Mouse (Mus musculus) naive thymus-derived CD4-positive, alpha-beta T cell, adult 2 months (primary cell): ENCODE data around the gene Hgd.

Experiments used
- DNase-seq: peaks from one replicate; pipeline ENCODE4 v3.0.0-alpha.2; 2011; ENCODE audit warnings: low read depth

Hgd gene

DNA sequence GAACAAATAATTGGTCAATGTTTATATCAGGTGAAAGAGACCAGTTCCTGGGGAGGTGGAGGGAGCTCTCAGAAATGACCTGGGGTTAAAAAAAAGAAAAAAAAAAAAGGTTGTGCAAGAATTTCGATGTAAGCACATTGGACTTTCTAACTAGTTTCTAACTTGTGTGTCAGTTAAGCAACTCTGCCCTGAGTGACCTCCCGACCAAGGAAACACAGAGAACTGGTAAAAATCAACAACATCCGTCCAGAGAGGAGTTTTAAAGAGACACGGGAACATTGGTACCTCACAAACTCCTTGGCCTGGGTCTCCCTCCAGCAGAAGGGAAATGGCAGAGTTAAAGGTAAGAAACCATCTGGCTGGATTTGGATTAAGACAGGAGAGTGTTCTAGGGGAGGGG lies at the start of gene Hgd:
Hgd (plus strand) TSS at position 160 of the 400 bp plus-strand sequence.
- DNase-seq, result no peak

DNA sequence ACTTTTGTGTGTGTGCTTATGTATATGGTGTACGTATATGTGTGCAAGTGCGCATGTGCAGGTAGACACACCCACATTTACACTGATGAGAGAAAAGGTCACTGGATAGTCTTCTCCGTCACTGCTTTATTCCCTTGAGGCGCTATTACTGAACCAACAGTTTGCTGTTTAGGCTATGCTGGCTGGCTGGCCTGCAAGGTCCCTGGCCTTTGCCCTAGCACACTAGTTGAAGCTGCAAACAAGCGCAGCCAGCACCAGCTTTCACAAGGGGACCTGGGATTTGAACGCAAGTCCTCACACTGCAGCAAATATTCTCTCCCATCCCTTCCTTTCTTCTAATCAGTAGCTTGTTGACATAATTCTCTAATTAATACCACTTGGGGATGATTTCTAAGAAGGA lies 49.8 kb upstream of the Hgd start:
- no peak for DNase-seq

DNA sequence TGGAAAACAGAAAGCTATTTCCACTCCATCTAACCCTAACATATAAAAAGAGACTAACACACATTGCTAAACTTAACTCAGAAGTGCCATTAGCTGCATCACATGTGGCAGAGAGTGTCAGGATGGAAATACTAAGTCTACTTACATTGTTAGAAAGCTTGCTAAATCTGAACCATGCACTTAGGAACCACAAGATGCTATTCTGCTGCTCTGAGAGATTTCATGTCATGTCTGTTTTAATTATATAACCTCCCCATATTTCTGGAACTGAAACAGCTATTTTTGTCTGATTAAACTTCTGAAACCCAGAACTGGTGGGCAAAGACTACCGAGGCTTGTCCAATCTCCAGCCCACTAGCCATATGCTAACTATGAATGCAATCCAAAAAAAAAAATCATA lies 47.9 kb upstream of the Hgd start:
- no peak for DNase-seq

DNA sequence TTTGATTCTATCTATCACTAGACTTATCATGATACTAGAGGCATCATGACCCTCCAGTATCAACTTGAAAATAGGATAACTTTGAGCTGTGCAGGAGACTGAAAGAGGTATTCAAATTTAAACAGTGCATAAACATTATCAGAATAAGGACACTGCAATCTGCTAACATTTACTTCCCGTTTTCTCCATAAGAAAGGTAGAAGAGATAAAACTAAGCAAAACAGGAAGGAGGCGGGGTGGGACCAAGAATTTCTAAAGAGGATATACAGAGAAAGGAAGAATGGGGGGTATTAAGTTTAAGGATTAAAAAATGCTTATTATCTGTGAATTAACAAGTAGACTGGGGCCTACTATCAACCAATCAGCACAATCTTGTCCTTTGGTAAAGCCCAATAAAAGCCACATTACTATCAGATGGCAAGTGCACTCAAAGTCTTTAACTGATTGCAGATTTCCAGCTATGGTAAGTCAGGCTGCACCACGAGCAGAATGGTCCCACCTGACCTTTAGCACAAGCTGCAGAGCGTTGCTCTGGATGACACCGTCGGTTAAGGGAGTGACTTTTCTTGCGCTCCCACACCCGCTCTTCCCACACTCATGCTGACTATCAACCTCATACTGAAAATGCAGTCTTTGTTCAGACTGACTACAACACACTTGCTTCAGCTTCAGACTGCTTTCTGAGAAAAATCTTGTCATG lies 46.4 kb upstream of the Hgd start:
- no peak for DNase-seq

DNA sequence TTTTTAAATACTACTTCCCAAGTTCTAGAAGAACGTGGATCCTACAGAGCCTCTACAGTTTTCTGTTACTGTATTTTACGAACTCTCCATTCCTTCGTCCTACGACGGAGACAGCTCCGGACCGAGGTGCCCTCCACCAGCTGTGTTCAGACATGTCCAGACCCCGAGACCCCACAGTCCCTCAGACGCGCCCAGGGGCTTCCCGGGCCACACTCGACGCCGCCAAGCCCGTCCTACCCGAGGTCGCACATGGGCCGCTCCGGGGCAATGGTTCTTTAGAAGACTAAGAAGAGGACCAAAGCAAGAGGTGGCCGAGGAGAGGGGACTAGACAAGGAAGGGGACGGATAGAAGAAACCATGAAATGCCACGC lies 40.7 kb upstream of the Hgd start:
- DNase-seq, result no peak

DNA sequence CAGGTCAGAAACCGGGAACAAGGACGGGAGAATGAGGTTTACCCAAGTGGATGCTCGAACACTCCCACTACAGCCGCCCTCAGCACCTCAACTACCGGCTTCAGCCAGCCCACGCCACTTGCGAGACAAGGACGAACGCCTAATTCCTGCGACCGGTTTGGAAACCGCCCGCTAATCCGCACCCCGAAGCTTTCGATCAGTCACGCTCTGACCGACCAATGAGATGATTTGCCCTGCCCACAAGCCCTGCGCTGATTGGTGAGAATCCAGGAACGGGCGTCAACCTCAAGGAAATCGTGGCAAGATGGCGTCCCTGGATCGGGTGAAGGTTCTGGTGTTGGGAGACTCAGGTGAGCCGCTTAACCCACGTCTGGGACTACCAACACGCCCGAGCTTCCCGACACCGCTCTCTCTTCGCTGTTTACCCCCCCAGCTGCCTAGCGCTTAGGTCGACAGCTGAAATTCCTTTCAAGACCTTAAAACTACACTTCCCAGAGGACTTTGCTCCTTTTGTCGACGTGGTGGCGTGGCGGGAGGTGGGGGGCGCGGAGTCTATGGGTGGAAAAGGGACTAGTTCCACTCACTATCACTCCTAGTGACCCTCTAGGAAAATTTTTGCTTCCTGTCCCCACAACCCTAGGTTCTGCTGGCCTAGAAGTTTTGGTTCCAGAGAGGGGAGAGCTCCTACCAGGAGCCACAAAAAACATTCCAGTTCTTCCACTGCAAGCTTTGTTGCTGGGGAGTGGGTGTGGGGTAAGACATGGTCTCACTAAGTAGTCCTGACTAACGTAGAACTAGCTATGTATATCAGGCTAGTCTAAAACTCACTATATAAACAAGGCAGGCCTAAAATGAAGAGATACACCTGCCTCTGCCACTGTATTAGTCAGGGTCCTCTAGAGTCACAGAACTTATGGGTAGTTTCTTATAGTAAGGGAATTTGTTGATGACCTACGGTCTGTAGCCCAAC lies 40.1 kb upstream of the Hgd start, which contains the start of the genes Gtf2e1 and Rabl3:
Gtf2e1 (minus strand) TSS at position 179 of the 970 bp plus-strand sequence.
Rabl3 (plus strand) TSS at position 275 of the 970 bp plus-strand sequence.
- peak; percentile 98 for DNase-seq

DNA sequence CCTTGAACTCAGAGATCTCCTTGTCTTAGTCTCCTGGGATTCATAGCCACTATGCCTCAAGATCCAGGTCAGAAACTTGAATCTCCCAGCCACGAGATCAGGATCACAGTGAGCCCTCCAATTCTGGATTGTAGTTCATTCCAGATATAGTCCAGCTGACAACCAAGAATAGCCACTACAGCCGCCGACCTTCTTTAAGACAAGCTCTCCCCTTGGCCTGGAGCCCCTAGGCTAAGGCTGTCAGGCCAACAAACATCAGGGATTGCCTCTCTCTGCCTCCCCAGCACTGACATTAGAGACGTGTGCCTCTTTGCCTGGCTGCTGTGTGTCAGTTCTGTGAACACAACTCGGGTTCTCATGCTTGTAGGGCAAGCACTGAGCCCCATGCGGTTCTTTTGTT lies 39.2 kb upstream of the Hgd start:
- DNase-seq, result no peak

DNA sequence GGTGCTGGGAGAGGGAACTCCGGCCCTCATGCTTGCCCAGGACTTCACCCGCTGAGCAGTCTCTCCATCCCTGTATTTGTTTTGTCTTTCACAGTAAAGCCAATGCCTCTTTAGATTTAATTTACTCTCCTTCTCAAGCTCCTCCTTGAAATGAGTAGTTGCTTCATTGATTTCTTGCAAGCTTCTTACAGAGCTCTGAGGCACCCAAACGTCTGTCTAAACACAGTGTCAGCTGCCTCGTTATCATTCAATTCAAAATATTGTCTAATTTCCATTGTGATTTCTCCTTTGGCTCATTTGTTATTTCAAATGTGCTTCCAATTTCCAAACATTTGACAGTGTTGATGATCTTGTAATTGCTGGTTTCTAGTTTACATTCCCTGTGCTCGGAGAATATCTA lies 33.6 kb upstream of the Hgd start:
- no peak for DNase-seq

DNA sequence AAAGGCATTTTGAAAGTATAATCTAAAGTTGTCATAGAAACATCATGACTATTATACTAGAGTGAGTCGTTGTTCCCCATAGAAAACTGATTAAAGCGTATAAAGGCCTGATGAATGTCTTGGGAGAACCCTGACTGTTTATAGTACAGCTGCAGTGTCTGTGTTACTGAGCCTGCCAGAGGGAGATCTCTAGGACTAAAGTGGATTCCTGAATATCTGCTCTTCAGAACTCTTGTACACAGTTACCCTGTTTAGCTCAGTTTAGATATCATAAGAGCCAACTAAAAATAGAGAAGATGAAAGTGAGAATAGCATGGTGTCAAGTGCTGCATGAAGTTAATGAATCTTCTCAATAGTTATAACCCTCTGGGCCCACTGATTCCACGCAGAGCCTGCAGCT lies 29.7 kb upstream of the Hgd start:
- no peak for DNase-seq

DNA sequence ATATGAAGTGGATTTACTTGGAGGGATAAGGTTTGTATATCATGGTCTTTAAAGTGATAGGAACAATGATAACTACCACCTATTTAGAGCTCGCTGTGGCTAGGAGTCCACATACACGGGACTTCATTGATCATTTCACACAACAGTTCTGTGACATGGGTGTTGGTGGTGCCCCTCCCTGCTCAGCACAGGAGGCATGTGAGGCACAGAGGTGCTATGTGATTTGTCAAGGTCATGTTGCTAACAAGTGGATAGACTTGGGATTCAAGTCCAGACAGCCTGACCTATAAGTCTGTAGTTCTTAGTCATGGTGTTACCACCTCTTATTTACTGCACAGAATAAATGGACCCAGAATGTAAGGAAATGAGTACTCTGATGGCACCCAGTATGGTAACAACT lies 29.0 kb upstream of the Hgd start:
- DNase-seq, result no peak

DNA sequence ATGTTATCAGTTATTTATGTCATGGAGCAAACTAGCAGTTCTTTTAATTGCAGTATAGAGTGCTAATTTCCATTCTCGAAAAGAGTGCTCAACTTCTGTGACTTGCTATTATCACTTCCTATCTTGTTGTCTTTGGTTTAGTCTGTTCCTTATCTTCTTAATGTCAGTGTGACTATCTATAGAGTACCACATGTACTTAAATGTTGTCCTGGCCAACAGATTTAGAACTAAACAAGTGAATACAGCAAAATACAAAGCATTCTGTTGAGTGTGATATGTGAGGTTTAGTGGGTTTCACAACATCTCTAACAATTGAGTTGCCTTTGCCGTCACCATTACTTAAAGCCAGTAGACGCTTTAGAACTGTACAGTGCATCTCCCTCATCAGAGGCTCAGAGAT lies 27.1 kb upstream of the Hgd start:
- no peak for DNase-seq

DNA sequence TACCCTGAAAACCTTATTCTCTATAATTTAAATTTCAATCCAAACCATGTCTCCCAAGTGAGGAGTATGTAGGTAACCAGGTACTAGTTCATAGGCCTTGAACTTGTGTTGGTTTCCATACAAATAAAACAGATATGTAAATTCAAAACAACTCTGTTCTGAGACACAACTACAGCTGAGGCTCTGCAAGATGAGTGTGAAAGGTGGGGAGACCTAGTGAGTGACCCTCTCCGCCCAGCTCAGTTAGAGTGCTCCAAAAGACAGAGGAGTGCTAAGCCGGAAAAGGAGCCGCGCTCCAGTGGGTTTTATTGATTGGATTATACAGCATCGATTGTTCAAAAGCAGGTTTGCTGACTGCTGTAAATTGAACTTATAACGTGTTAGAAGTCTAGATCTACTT lies 17.5 kb upstream of the Hgd start:
- DNase-seq, result no peak

DNA sequence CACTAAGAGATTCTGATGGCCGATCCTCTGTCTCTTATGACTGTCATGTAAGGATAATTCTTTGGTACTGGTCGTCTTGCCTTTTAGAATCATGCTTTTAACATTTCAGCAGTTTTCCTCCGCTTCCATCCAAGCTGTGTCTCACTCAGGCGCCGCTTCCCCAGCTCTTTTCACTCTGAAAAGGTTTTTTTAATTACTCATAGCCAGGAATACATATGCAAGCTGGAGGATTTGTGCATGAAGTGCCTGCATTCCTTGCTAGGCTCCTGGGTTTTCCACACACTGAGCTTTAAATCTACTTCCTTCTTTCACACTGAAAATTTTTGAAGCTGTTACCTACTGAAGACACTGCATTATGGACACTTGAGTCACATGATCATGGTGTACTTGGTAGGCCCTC lies 17.0 kb upstream of the Hgd start:
- no peak for DNase-seq

DNA sequence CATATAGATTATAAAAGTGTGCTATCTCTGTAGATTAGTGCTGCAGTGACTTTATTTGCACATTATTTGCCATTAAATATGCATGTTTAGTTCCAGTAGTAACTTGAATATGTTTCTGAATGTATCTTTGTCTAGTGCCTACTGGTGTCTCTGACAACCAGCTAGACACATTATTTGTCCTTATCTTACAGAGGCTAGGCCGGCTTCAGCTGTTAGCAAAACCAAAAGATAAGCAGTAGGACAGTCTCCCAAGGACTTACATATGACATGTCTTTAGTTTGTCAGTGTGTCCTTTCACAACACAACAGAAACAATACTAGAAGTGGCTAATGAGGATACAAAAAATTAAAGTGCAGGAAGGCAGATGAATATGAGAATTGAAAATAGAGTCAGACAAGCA lies 14.8 kb upstream of the Hgd start:
- DNase-seq, result no peak

DNA sequence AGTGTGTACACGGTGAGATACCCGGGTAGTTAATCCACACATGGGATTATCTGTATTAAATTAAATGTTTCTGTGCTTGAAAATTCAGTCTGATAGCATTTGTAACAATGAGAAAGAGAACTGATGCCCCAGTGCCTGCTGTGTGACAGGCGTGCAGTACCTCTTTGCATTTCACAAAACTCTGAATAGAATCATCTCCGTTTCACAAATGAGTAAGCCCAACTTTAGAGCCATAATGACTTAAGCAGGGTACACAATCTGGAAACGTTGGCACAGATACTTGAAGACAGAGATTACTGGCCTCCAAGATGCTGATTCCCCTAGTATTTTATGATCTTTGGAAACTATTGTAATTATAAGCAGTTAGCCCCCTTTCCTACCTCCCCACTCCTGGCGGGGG lies 13.8 kb upstream of the Hgd start:
- DNase-seq, result no peak

DNA sequence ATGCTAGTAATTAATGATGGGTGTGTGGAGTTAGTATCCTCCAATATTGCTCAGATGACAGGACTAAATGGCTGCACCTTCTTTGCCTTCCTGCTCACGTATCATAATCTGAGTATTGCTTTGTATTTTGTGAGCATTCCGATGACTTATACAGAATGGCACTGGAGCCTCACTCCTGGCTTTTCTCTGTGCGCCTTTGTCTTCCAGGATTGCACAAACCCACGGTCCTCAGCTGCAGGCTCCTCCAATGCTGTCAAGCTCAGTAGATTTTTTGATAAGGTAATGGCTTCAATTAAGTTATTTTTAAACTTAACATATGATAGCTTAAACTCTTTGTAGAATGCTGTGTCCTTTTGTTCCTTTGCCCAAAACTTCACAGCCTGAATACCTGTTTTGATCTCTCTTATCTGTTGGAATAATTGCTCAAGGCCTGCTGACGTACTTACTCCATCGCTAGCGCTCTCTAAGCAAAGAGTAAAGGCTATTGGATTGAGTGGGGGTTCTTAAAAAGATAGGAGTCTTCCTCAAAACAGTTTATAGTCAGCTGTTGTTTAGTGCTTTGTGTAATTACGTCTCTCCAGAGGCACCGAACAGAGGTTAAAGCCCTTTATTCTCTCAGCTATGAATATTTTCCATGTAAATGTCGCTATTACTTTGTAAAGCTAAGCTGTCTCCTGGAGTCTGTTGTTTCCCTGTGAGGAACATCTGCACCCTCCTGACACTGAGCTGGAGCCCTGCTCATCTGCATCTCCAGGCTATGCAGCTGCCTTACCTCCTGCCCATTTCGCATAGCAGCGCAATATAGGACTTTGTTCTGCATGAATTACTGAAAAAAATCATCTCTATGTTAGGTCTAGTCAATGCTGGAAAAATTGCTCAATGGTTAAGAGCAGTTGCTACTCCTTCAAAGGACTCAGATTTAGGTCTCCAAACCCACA lies 12.6 kb upstream of the Hgd start:
- no peak for DNase-seq

DNA sequence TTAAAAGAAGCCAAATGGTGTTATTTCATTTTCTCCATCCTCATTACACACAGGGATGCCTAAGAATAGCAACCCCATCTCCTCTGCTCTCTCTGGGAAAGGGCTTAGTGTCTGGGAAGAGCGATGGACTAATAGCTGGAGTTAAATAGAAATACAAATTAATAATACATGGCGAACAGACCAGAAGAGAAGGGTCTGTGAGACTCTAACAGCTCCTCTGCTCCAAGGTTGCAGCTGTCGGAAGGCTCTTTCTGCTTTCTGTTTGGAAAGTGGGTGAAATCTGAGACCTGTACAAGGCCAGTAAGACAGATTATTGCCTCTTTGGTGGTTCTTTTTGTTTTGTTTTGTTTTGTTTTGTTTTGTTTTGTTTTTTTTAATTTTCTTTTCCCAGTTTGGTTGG lies 8.4 kb upstream of the Hgd start:
- DNase-seq, result no peak

DNA sequence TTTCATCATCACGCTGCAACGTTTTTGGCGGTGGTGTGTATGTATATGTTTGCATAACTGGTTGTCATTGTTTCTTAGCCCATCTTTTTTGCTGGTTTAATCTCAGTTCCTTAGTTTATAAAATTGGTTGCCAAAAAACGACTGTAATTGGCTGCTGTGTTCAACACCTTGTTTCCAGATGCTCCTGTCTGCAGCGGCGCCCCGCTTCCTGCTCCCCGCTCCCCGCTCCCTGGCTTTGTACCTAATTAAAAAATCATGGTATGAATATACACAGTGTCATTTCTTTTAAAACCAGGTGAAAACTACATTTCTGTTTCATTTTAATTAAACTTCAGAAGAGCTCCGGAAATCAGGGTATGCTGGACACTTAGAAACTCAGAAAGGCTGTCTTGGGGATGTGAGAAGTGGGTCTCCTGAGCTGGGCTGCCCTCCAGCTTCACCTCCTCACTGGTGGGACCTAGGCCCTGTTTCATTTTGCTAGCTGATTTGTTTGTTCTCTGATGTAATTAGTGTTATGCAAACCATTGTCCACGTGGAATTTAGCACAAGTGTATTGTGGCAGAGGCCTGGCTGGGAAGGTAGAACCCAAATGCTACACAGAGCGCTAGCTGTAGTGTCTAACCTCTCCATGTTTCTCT lies 7.7 kb upstream of the Hgd start:
- no peak for DNase-seq

DNA sequence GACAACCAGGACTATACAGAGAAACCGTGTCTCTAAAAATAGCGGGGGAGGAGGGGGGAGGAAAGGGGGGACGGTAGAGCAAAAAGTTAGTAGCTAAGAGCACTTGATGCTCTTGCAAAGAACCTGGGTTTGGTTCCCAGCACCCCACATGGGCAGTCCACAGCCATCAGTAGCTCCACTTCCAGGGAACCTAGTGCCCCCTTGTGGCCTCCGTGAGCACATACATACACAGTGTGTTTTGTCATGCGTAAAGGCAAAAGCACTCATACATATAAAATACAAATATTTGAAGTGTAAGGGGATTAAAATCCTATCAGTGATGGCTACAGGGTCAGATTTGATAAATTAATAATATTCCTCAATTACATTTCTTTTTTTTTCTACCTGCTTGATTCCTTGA lies 6.9 kb upstream of the Hgd start:
- no peak for DNase-seq

DNA sequence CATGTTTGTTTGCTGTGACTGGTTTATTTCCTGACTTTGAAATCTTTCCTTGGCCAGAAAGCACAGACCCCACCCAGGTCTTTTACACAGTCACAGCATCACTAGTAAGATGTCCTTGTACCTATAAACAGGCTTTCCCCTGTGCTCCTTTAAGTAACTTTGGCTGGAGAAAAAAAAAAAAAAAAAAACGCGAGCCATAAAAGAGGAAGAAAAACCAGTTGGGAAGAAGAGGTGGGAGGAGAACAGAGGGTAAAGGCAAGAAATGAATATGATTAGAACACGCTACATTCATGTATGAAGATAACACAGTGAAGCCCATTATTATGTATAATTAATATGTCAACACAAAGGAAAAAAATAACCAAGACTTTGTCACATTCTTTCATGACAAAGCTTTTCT lies 4.6 kb upstream of the Hgd start:
- DNase-seq, result no peak

DNA sequence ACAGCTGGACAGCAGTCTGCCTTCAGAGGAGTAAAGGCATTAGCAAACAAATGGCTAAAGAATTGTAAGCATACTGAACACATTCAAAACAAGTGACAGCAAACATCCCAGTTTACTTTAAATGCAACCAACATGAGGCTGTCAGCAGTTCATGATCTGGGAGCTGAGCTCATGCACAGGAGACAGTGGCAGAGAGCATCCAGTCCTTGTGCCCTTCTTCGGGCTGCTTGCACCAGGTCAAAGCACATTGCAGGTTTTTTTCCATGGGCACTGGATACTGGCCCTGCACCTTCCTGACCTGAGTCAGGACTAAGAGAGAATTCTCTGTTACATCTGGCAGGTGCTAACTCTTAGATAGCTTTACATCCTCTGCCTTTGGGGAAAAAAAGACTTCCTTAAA lies 362 bp upstream of the Hgd start:
- no peak for DNase-seq

DNA sequence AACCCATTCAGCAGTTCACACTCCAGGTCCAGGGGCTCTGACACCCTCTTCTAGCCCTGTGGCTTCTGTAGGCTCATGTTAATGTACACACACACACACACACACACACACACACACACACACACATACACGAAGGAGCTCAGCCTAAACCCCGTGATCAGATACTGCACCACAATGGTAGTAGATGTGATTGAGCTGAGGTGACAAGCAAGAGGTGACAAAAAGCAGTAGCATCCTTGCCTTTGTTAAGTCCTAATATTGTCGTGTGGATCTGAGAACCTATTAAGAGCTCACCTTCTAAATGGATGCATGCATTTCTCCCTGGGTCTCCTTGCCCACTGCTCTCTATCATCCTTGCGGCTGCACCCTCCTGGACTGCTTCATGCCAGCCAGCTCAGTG lies 698 bp downstream of the Hgd start:
- no peak for DNase-seq
